Mouse (Mus musculus) stomach, embryonic 14.5 days (tissue): Measurements from ENCODE around the gene Adk. TPM values are rescaled to one million over a fixed set of nuclear protein-coding genes. Genes with fewer than 3 reads are reported as not detected.

ENCODE experiments used
- ATAC-seq: fragments of 200-750 bp; cut with Nextera tagmentation; 2 replicates; pipeline ENCODE4 v1.8.0; 2017; ENCODE audit warnings: low read depth, moderate TSS enrichment; ENCODE audit not compliant: insufficient number of reproducible peaks, insufficient read depth, low FRiP score
- H3K27ac ChIP-seq: fragments of 300-500 bp; sonication (generic); 2 replicates; pipeline ENCODE4 v1.5.1; 2014; ENCODE audit warnings: mild to moderate bottlenecking, low read length, moderate library complexity, mixed read lengths
- H3K27me3 ChIP-seq: fragments of 300-500 bp; sonication (generic); 2 replicates; pipeline ENCODE4 v1.6.1; 2014; ENCODE audit warnings: low read length, control low read depth, mixed read lengths; ENCODE audit not compliant: control insufficient read depth, insufficient read depth
- H3K36me3 ChIP-seq: fragments of 300-500 bp; sonication (generic); 2 replicates; pipeline ENCODE4 v1.6.1; 2014; ENCODE audit warnings: mild to moderate bottlenecking, control low read depth, low read length, moderate library complexity, mixed read lengths; ENCODE audit not compliant: control insufficient read depth, insufficient read depth
- H3K4me1 ChIP-seq: fragments of 300-500 bp; sonication (generic); 2 replicates; pipeline ENCODE4 v1.6.1; 2014; ENCODE audit warnings: low read length, control low read depth, mixed read lengths; ENCODE audit not compliant: control insufficient read depth, insufficient read depth
- H3K4me2 ChIP-seq: fragments of 300-500 bp; sonication (generic); replicated peaks from 2 replicates; pipeline ENCODE4 v1.6.1; 2014; ENCODE audit warnings: low read depth, low read length, control low read depth
- H3K4me3 ChIP-seq: fragments of 300-500 bp; sonication (generic); 2 replicates; pipeline ENCODE4 v1.5.1; 2014; ENCODE audit warnings: low read depth, low read length, control low read depth
- H3K9ac ChIP-seq: fragments of 300-500 bp; sonication (generic); replicated peaks from 2 replicates; pipeline ENCODE4 v1.6.1; 2014; ENCODE audit warnings: low read depth, mild to moderate bottlenecking, control low read depth, low read length, moderate library complexity, mixed read lengths
- H3K9me3 ChIP-seq: fragments of 300-500 bp; sonication (generic); 2 replicates; pipeline ENCODE4 v1.6.1; 2016; ENCODE audit warnings: low read depth, low read length, control low read depth; ENCODE audit not compliant: control insufficient read depth
- WGBS: fragments of 180-500 bp; shearing (Covaris S2); extraction: QIAGEN DNeasy Blood & Tissue Kit; methylation state at CpG from one replicate; pipeline ENCODE4 v1.1.7; 2014; 5-methylcytosine and 5-hydroxymethylcytosine counted together
- polyA plus RNA-seq: library from polyadenylated mRNA; unstranded; fragments of >200 nt; fragmentation: Nextera tagmentation; extraction: Ambion mirVana; gene quantifications from 2 replicates; pipeline ENCODE4 v1.2.1, GENCODE M21; 2014

Adk gene
- polyA plus RNA-seq, 1 experiment from 2014 or later, result 139 TPM

- Histone ChIP-seq H3K4me1 (peaks cover 7% of the 10 kb centered on the region; the same call in 1 of the 2 replicates), H3K36me3 (no peaks in the 10 kb centered on the region), H3K4me3 (no peak overlapping the region), H3K4me2 (no peak overlapping the region), H3K9me3 (no peaks in the 10 kb centered on the region), H3K9ac (no peak overlapping the region), H3K27ac (no peak overlapping the region), H3K27me3 (no peaks in the 10 kb centered on the region)
- no peak for ATAC-seq
- WGBS, result 39% methylated on average over 4 of the region's 4 CpGs
Measured at GRCm38 (mm10) chr14:21308349-21308936, 256.1 kb downstream of the Adk start.

GRCm38 (mm10) chr14:21310530-21310929 is 258.2 kb downstream of the Adk start:
- WGBS, result 93% methylated on average over 5 of the region's 5 CpGs

GRCm38 (mm10) chr14:21313561-21314342 is 261.4 kb downstream of the Adk start:
- H3K4me1 ChIP-seq, result no peaks in the 10 kb centered on the region
- ATAC-seq, result no peak
- H3K4me2 ChIP-seq, result no peak overlapping the region
- H3K27ac ChIP-seq, result no peak overlapping the region
- H3K36me3 ChIP-seq, result no peaks in the 10 kb centered on the region
- H3K9me3 ChIP-seq, result no peaks in the 10 kb centered on the region
- H3K4me3 ChIP-seq, result no peak overlapping the region
- H3K9ac ChIP-seq, result no peak overlapping the region
- H3K27me3 ChIP-seq, result no peaks in the 10 kb centered on the region
- 48% methylated on average over 11 of the region's 11 CpGs for WGBS

More at GRCm38 (mm10) chr14:21310530-21310929, 258.2 kb downstream of the Adk start:
- no peaks in the 10 kb centered on the region for H3K9me3 ChIP-seq
- no peaks in the 10 kb centered on the region for H3K27me3 ChIP-seq
- H3K4me1 ChIP-seq, result peaks cover 7% of the 10 kb centered on the region; the same call in 1 of the 2 replicates
- H3K36me3 ChIP-seq, result no peaks in the 10 kb centered on the region
- H3K4me2 ChIP-seq, result no peak overlapping the region
- no peak overlapping the region for H3K4me3 ChIP-seq
- H3K9ac ChIP-seq, result no peak overlapping the region
- ATAC-seq, result no peak
- no peak overlapping the region for H3K27ac ChIP-seq

GRCm38 (mm10) chr14:21314466-21314865 is 262.1 kb downstream of the Adk start:
- H3K36me3 ChIP-seq, result no peaks in the 10 kb centered on the region
- no peak overlapping the region for H3K27ac ChIP-seq
- H3K4me1 ChIP-seq, result no peaks in the 10 kb centered on the region
- ATAC-seq, result no peak
- H3K9ac ChIP-seq, result no peak overlapping the region
- H3K4me3 ChIP-seq, result no peak overlapping the region
- H3K27me3 ChIP-seq, result no peaks in the 10 kb centered on the region
- 83% methylated on average over 3 of the region's 3 CpGs for WGBS
- H3K4me2 ChIP-seq, result no peak overlapping the region
- H3K9me3 ChIP-seq, result no peaks in the 10 kb centered on the region

- 89% methylated on average over 1 of the region's 1 CpGs for WGBS
- Histone ChIP-seq H3K9me3 (no peaks in the 10 kb centered on the region), H3K4me2 (no peak overlapping the region), H3K9ac (no peak overlapping the region), H3K4me3 (no peak overlapping the region), H3K4me1 (no peaks in the 10 kb centered on the region), H3K27ac (no peak overlapping the region), H3K27me3 (no peaks in the 10 kb centered on the region), H3K36me3 (no peaks in the 10 kb centered on the region)
- ATAC-seq, result no peak
Measured at GRCm38 (mm10) chr14:21334826-21335225, 282.5 kb downstream of the Adk start.

DNA sequence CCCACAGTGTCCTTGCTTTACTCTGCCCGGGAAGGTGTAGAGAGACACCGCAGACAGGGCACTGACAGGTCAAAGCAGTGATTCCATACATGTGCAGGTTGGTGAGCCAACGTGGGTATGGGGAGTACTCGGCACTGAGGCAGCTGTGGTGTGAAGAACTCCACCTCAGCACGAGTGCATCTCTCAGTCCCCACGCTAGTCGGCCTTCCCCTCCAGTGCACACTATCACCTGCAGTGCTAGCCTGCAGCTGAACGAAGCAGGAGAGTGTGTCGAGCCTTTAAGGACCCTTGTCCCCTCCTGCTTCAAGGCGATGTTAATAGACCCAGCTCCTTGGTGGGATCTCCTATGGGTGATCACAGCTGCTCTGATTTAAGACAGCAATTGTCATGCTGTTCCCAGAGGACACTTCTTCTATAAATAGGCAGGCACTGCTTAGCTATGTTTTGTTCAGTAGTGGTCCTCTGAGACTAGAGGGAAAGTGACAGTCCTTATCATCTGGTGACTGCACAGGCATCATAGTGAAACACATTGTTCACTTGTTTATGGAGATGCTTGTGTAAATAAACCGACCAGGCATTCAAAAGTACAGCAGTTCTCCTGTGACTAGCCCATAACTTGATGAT is 283.4 kb downstream of the Adk start:
- Histone ChIP-seq H3K4me3 (no peak overlapping the region), H3K9me3 (no peaks in the 10 kb centered on the region), H3K27ac (no peak overlapping the region), H3K36me3 (no peaks in the 10 kb centered on the region), H3K4me2 (no peak overlapping the region), H3K27me3 (no peaks in the 10 kb centered on the region), H3K4me1 (no peaks in the 10 kb centered on the region), H3K9ac (no peak overlapping the region)
- WGBS, result 79% methylated on average over 11 of the region's 11 CpGs
- no peak for ATAC-seq

- WGBS, result 73% methylated on average over 4 of the region's 4 CpGs
- Histone ChIP-seq H3K9ac (no peak overlapping the region), H3K9me3 (no peaks in the 10 kb centered on the region), H3K36me3 (no peaks in the 10 kb centered on the region), H3K27me3 (no peaks in the 10 kb centered on the region), H3K27ac (no peak overlapping the region), H3K4me1 (no peaks in the 10 kb centered on the region), H3K4me3 (no peak overlapping the region), H3K4me2 (no peak overlapping the region)
- ATAC-seq, result no peak
Measured at GRCm38 (mm10) chr14:21337948-21338347, 285.6 kb downstream of the Adk start.

GRCm38 (mm10) chr14:21341195-21341594 is 288.8 kb downstream of the Adk start:
- H3K36me3 ChIP-seq, result no peaks in the 10 kb centered on the region
- H3K27me3 ChIP-seq, result no peaks in the 10 kb centered on the region
- no peak overlapping the region for H3K4me3 ChIP-seq
- no peaks in the 10 kb centered on the region for H3K4me1 ChIP-seq
- H3K27ac ChIP-seq, result no peak overlapping the region
- no peaks in the 10 kb centered on the region for H3K9me3 ChIP-seq
- H3K4me2 ChIP-seq, result no peak overlapping the region
- 95% methylated on average over 1 of the region's 1 CpGs for WGBS
- no peak overlapping the region for H3K9ac ChIP-seq
- no peak for ATAC-seq
